Mouse (Mus musculus): ENCODE measurements around the gene Gm8922.
"Not testable (repeated sequence)": the region's sequence is repeated elsewhere in the genome, so short reads cannot be mapped to it uniquely, and the experiment has no call there.

Gm8922 gene

GRCm38 (mm10) chr5:11681659-11682058 lies at the start of gene Gm8922:
TSS of gene Gm8922 (plus strand) at chr5:11681959.
- not testable (repeated sequence) for DNase-seq (ENCODE audit: low spot score)
